Mouse (Mus musculus): Measurements from ENCODE around the gene Pias4. TPM values are rescaled to one million over a fixed set of nuclear protein-coding genes. Genes with fewer than 3 reads are reported as not detected.

Pias4 gene
- polyA plus RNA-seq, 1 experiment from 2014 or later = 52.7 TPM

DNA sequence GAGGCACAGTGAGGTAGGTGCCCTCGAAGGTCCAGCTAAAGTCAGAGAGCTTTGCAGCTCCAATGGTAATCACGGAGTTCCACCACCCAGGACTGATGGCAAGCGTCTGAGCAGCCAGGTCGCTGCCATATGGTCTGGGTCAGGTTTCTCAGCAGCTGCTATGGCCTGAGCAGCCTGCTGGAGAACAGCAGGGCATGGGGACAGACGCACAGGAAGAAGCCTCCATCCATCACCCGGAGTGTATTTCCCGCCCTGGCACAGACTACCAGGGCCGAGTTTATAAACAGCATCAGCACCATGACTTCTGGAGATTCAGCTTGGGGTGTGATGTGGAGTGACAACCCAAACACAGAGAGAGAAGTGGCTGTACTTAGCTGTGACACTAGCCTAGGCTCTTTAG, 2.6 kb downstream of the Pias4 start:
- Histone ChIP-seq H3K4me2 (replicated peaks; ENCODE audit: low read depth, low read length) (no peak overlapping the region), H3K9me3 (ENCODE audit: control insufficient read depth, low read length) (no peaks in the 10 kb centered on the region), H3K9ac (ENCODE audit: low read depth, low read length) (no peak overlapping the region), H3K4me3 (ENCODE audit: low read depth, low read length) (no peak overlapping the region), H3K4me1 (replicated peaks; ENCODE audit: control insufficient read depth, insufficient read depth, low read length) (0 out of 2 replicates have a peak, but pooled peaks cover 3% of the 10 kb centered on the region), H3K27me3 (ENCODE audit: control insufficient read depth, insufficient read depth, low read length) (no peaks in the 10 kb centered on the region), H3K27ac (ENCODE audit: low read depth, low read length) (no peak overlapping the region), H3K36me3 (ENCODE audit: control insufficient read depth, insufficient read depth, low read length) (peaks cover 8% of the 10 kb centered on the region; the same call in 1 of the 2 replicates)
- ATAC-seq (ENCODE audit: low FRiP score) (no peak), DNase-seq (ENCODE audit: low spot score) (no peak)
- 78% methylated on average over 8 of the region's 8 CpGs for WGBS

DNA sequence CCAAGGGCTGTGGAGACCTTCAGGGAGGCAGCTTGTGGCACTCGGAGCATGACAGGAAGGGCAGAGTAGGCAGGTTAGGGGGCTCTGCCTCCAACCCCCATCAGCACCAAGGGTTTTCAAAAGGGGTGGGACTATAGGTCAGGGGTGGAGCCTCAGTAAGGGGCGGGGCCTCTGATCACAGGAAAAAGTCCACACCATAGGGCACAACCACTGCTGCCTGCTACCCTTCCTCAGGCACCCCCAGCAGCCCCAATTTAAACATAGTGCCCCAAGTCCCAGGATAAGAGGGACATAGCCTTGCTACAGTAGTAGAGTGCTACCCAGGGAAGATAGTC, 5.4 kb downstream of the Pias4 start:
- DNase-seq (ENCODE audit: low spot score) = no peak
- H3K9me3 ChIP-seq (ENCODE audit: control insufficient read depth, low read length) = no peaks in the 10 kb centered on the region
- 0 out of 2 replicates have a peak, but pooled peaks have one; percentile 7 for ATAC-seq (ENCODE audit: low FRiP score)
- no peak overlapping the region for H3K4me2 ChIP-seq (replicated peaks; ENCODE audit: low read depth, low read length)
- H3K27me3 ChIP-seq (ENCODE audit: control insufficient read depth, insufficient read depth, low read length) = no peaks in the 10 kb centered on the region
- peaks cover 13% of the 10 kb centered on the region; the same call in 1 of the 2 replicates for H3K36me3 ChIP-seq (ENCODE audit: control insufficient read depth, insufficient read depth, low read length)
- peak overlapping the region; percentile 58 for H3K27ac ChIP-seq (ENCODE audit: low read depth, low read length)
- 0 out of 2 replicates have a peak, but pooled peaks cover 3% of the 10 kb centered on the region for H3K4me1 ChIP-seq (replicated peaks; ENCODE audit: control insufficient read depth, insufficient read depth, low read length)
- H3K4me3 ChIP-seq (ENCODE audit: low read depth, low read length) = no peak overlapping the region
- WGBS = 75% methylated on average over 2 of the region's 2 CpGs
- no peak overlapping the region for H3K9ac ChIP-seq (ENCODE audit: low read depth, low read length)

DNA sequence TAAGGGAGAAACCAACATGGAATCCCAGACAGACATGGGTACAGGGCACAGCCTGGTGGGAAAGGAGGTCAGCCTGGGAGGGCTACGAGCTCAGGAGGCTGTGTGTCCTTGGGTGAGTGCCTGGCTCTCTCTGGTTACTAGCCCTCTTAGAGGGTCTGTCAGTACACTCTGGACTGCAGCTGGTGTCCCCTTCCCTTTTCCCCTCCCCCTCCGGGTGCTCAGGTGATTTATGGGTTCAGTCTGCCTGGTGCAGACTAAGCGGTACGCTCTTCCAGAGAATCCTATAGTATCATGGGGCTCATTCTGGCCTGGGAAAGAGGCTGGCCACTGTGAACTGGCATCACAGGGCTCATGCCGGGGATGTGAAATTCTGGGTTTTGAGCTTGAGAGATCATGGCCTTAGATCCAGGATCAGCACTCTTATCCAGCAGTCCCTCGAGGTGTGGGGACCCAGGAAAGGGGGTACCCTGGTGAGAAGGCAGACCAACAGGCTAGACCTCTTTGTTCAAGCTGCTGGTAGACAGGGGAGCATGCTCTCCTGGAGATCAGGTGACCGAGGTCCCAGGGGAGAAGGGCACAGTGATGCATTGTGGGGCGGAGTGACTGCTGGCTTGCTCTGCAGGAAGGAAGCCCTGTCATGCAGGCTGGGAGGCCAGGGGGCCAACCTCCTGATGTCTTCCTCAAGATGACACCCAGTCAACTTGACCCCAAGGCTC, 6.0 kb downstream of the Pias4 start:
- H3K27ac ChIP-seq (ENCODE audit: low read depth, low read length) = peak overlapping the region; percentile 58
- H3K36me3 ChIP-seq (ENCODE audit: control insufficient read depth, insufficient read depth, low read length) = peaks cover 18% of the 10 kb centered on the region; the same call in 1 of the 2 replicates
- no peak for DNase-seq (ENCODE audit: low spot score)
- 0 out of 2 replicates have a peak, but pooled peaks cover 1% of the 10 kb centered on the region for H3K4me1 ChIP-seq (replicated peaks; ENCODE audit: control insufficient read depth, insufficient read depth, low read length)
- H3K9me3 ChIP-seq (ENCODE audit: control insufficient read depth, low read length) = no peaks in the 10 kb centered on the region
- no peak overlapping the region for H3K9ac ChIP-seq (ENCODE audit: low read depth, low read length)
- no peak overlapping the region for H3K4me3 ChIP-seq (ENCODE audit: low read depth, low read length)
- no peaks in the 10 kb centered on the region for H3K27me3 ChIP-seq (ENCODE audit: control insufficient read depth, insufficient read depth, low read length)
- 88% methylated on average over 8 of the region's 8 CpGs for WGBS
- ATAC-seq (ENCODE audit: low FRiP score) = peak; percentile 65
- no peak overlapping the region for H3K4me2 ChIP-seq (replicated peaks; ENCODE audit: low read depth, low read length)

DNA sequence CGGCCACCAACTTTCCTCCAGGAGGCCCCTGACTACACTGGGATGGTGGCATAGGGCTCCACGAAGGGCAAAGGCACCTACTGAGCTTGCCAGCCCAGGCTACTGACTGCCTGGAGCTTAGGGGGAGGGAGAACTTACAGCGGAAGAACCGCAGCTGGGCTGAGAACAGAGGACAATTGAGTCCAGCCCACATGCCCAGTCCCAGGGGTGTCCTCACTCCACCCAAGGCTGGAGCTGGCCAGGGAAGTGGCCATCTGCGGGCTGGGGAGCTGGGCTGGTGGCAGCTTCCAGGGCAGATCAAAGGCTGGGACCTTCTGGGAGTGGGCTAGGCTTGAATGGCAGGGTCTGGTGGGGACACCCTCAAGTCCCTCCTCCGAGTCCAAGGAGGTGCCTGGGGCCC, 13.0 kb downstream of the Pias4 start:
- Histone ChIP-seq H3K27me3 (ENCODE audit: control insufficient read depth, insufficient read depth, low read length) (no peaks in the 10 kb centered on the region), H3K27ac (ENCODE audit: low read depth, low read length) (no peak overlapping the region)
- ATAC-seq (ENCODE audit: low FRiP score) = no peak

GRCm38 (mm10) chr10:81154313-81154712, 13.4 kb downstream of the Pias4 start:
- Histone ChIP-seq H3K9ac (ENCODE audit: low read depth, low read length) (no peak overlapping the region), H3K4me3 (ENCODE audit: low read depth, low read length) (no peak overlapping the region), H3K36me3 (ENCODE audit: control insufficient read depth, insufficient read depth, low read length) (peaks cover 26% of the 10 kb centered on the region), H3K4me1 (replicated peaks; ENCODE audit: control insufficient read depth, insufficient read depth, low read length) (no peaks in the 10 kb centered on the region), H3K9me3 (ENCODE audit: control insufficient read depth, low read length) (no peaks in the 10 kb centered on the region), H3K27ac (ENCODE audit: low read depth, low read length) (no peak overlapping the region), H3K4me2 (replicated peaks; ENCODE audit: low read depth, low read length) (no peak overlapping the region), H3K27me3 (ENCODE audit: control insufficient read depth, insufficient read depth, low read length) (no peaks in the 10 kb centered on the region)
- no peak for ATAC-seq (ENCODE audit: low FRiP score)
- WGBS = 90% methylated on average over 12 of the region's 12 CpGs
- DNase-seq (ENCODE audit: low spot score) = no peak

More for the DNA sequence above, 13.0 kb downstream of the Pias4 start:
- H3K9me3 ChIP-seq (ENCODE audit: control insufficient read depth, low read length) = no peaks in the 10 kb centered on the region
- H3K4me3 ChIP-seq (ENCODE audit: low read depth, low read length) = no peak overlapping the region
- no peak for DNase-seq (ENCODE audit: low spot score)
- peaks cover 26% of the 10 kb centered on the region for H3K36me3 ChIP-seq (ENCODE audit: control insufficient read depth, insufficient read depth, low read length)
- H3K9ac ChIP-seq (ENCODE audit: low read depth, low read length) = no peak overlapping the region
- H3K4me1 ChIP-seq (replicated peaks; ENCODE audit: control insufficient read depth, insufficient read depth, low read length) = no peaks in the 10 kb centered on the region
- 87% methylated on average over 6 of the region's 6 CpGs for WGBS
- H3K4me2 ChIP-seq (replicated peaks; ENCODE audit: low read depth, low read length) = no peak overlapping the region

DNA sequence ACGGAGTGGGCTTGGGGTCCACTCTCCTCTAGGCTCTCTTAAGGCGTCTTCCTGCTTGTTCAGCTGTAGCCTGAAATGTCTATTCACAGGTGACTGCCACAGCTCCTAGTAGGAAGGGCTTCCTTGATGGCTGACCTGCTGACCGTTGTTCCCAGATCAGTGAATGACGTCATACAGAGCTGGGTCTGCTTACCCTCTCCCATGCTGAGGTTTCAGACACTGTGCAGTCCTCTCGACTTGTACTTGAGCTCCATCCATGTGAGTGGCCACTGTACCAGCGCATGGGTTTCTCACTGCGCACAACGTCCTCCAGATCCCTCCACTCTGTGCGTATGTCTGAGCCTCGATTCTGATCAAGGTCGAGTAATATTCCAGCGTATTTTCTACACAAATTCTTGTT, 15.1 kb downstream of the Pias4 start:
- Histone ChIP-seq H3K9me3 (ENCODE audit: control insufficient read depth, low read length) (no peaks in the 10 kb centered on the region), H3K36me3 (ENCODE audit: control insufficient read depth, insufficient read depth, low read length) (peaks cover 32% of the 10 kb centered on the region), H3K9ac (ENCODE audit: low read depth, low read length) (no peak overlapping the region), H3K4me2 (replicated peaks; ENCODE audit: low read depth, low read length) (no peak overlapping the region), H3K27ac (ENCODE audit: low read depth, low read length) (no peak overlapping the region), H3K4me3 (ENCODE audit: low read depth, low read length) (no peak overlapping the region), H3K4me1 (replicated peaks; ENCODE audit: control insufficient read depth, insufficient read depth, low read length) (no peaks in the 10 kb centered on the region), H3K27me3 (ENCODE audit: control insufficient read depth, insufficient read depth, low read length) (no peaks in the 10 kb centered on the region)
- DNase-seq (ENCODE audit: low spot score) (no peak), ATAC-seq (ENCODE audit: low FRiP score) (no peak)
- 74% methylated on average over 12 of the region's 12 CpGs for WGBS

GRCm38 (mm10) chr10:81151261-81151660, 16.5 kb downstream of the Pias4 start:
- ATAC-seq (ENCODE audit: low FRiP score) (no peak), DNase-seq (ENCODE audit: low spot score) (no peak)
- no peak overlapping the region for H3K4me3 ChIP-seq (ENCODE audit: low read depth, low read length)
- peaks cover 33% of the 10 kb centered on the region for H3K36me3 ChIP-seq (ENCODE audit: control insufficient read depth, insufficient read depth, low read length)
- no peaks in the 10 kb centered on the region for H3K9me3 ChIP-seq (ENCODE audit: control insufficient read depth, low read length)
- H3K4me1 ChIP-seq (replicated peaks; ENCODE audit: control insufficient read depth, insufficient read depth, low read length) = no peaks in the 10 kb centered on the region
- H3K4me2 ChIP-seq (replicated peaks; ENCODE audit: low read depth, low read length) = no peak overlapping the region
- H3K27ac ChIP-seq (ENCODE audit: low read depth, low read length) = no peak overlapping the region
- H3K27me3 ChIP-seq (ENCODE audit: control insufficient read depth, insufficient read depth, low read length) = no peaks in the 10 kb centered on the region
- no peak overlapping the region for H3K9ac ChIP-seq (ENCODE audit: low read depth, low read length)
- WGBS = 74% methylated on average over 6 of the region's 6 CpGs

- no peak for ATAC-seq (ENCODE audit: low FRiP score)
- Histone ChIP-seq H3K4me1 (replicated peaks; ENCODE audit: control insufficient read depth, insufficient read depth, low read length) (no peaks in the 10 kb centered on the region; the same call in 1 of the 2 replicates), H3K9me3 (ENCODE audit: control insufficient read depth, low read length) (no peaks in the 10 kb centered on the region), H3K4me3 (ENCODE audit: low read depth, low read length) (no peak overlapping the region), H3K27me3 (ENCODE audit: control insufficient read depth, insufficient read depth, low read length) (no peaks in the 10 kb centered on the region), H3K9ac (ENCODE audit: low read depth, low read length) (no peak overlapping the region), H3K36me3 (ENCODE audit: control insufficient read depth, insufficient read depth, low read length) (peaks cover 38% of the 10 kb centered on the region), H3K4me2 (replicated peaks; ENCODE audit: low read depth, low read length) (no peak overlapping the region), H3K27ac (ENCODE audit: low read depth, low read length) (no peak overlapping the region)
- no peak for DNase-seq (ENCODE audit: low spot score)
- WGBS = 88% methylated on average over 4 of the region's 4 CpGs
Observed at GRCm38 (mm10) chr10:81146296-81146695, 21.4 kb downstream of the Pias4 start.

GRCm38 (mm10) chr10:81145778-81146177, 21.9 kb downstream of the Pias4 start:
- H3K4me3 ChIP-seq (ENCODE audit: low read depth, low read length) = no peak overlapping the region
- ATAC-seq (ENCODE audit: low FRiP score) = no peak
- H3K4me1 ChIP-seq (replicated peaks; ENCODE audit: control insufficient read depth, insufficient read depth, low read length) = peaks cover under 1% of the 10 kb centered on the region
- no peak overlapping the region for H3K4me2 ChIP-seq (replicated peaks; ENCODE audit: low read depth, low read length)
- peaks cover 38% of the 10 kb centered on the region for H3K36me3 ChIP-seq (ENCODE audit: control insufficient read depth, insufficient read depth, low read length)
- H3K9me3 ChIP-seq (ENCODE audit: control insufficient read depth, low read length) = no peaks in the 10 kb centered on the region
- no peak overlapping the region for H3K9ac ChIP-seq (ENCODE audit: low read depth, low read length)
- no peaks in the 10 kb centered on the region for H3K27me3 ChIP-seq (ENCODE audit: control insufficient read depth, insufficient read depth, low read length)
- no peak overlapping the region for H3K27ac ChIP-seq (ENCODE audit: low read depth, low read length)
- DNase-seq (ENCODE audit: low spot score) = no peak
- WGBS = 89% methylated on average over 7 of the region's 7 CpGs

All from hindbrain, embryonic 11.5 days (tissue).